Mouse (Mus musculus): Measurements from ENCODE around the gene Tbcd. TPM values are rescaled to one million over a fixed set of nuclear protein-coding genes. Genes with fewer than 3 reads are reported as not detected.

Gene Tbcd
- polyA plus RNA-seq, 1 experiment from 2014 or later = 58.4 TPM

- WGBS = 93% methylated on average over 2 of the region's 2 CpGs
- H3K36me3 ChIP-seq = peaks cover 52% of the 10 kb centered on the region
- no peaks in the 10 kb centered on the region for H3K27me3 ChIP-seq
Measured at GRCm38 (mm10) chr11:121481129-121481528, 29.4 kb downstream of the Tbcd start.

GRCm38 (mm10) chr11:121485882-121486281 is 34.1 kb downstream of the Tbcd start:
- peaks cover 21% of the 10 kb centered on the region for H3K36me3 ChIP-seq
- 92% methylated on average over 9 of the region's 9 CpGs for WGBS
- no peak overlapping the region for H3K4me3 ChIP-seq
- no peaks in the 10 kb centered on the region for H3K9me3 ChIP-seq
- peaks cover 4% of the 10 kb centered on the region; the same call in 1 of the 2 replicates for H3K4me1 ChIP-seq (replicated peaks)
- H3K27ac ChIP-seq (replicated peaks) = no peak overlapping the region
- no peak for ATAC-seq (ENCODE audit: low read depth)
- no peaks in the 10 kb centered on the region for H3K27me3 ChIP-seq
- H3K9ac ChIP-seq = no peak overlapping the region
- no peak overlapping the region for H3K4me2 ChIP-seq

More at GRCm38 (mm10) chr11:121481129-121481528, 29.4 kb downstream of the Tbcd start:
- ATAC-seq (ENCODE audit: low read depth) = no peak
- no peak overlapping the region for H3K4me2 ChIP-seq
- no peaks in the 10 kb centered on the region for H3K4me1 ChIP-seq (replicated peaks)
- no peak overlapping the region for H3K9ac ChIP-seq
- H3K9me3 ChIP-seq = no peaks in the 10 kb centered on the region
- no peak overlapping the region for H3K4me3 ChIP-seq
- no peak overlapping the region for H3K27ac ChIP-seq (replicated peaks)

- no peak for ATAC-seq (ENCODE audit: low read depth)
- peaks cover 4% of the 10 kb centered on the region; the same call in 1 of the 2 replicates for H3K4me1 ChIP-seq (replicated peaks)
- H3K4me2 ChIP-seq = no peak overlapping the region
- no peak overlapping the region for H3K9ac ChIP-seq
- no peaks in the 10 kb centered on the region for H3K27me3 ChIP-seq
- H3K9me3 ChIP-seq = no peaks in the 10 kb centered on the region
- H3K36me3 ChIP-seq = peaks cover 22% of the 10 kb centered on the region
- H3K4me3 ChIP-seq = no peak overlapping the region
- H3K27ac ChIP-seq (replicated peaks) = no peak overlapping the region
Measured at GRCm38 (mm10) chr11:121490651-121491050, 38.9 kb downstream of the Tbcd start.

- H3K9me3 ChIP-seq = no peaks in the 10 kb centered on the region
- no peaks in the 10 kb centered on the region for H3K27me3 ChIP-seq
- no peak overlapping the region for H3K9ac ChIP-seq
- H3K4me2 ChIP-seq = no peak overlapping the region
- ATAC-seq (ENCODE audit: low read depth) = no peak
- H3K36me3 ChIP-seq = peaks cover 78% of the 10 kb centered on the region
- H3K4me1 ChIP-seq (replicated peaks) = no peaks in the 10 kb centered on the region
- H3K4me3 ChIP-seq = no peak overlapping the region
- H3K27ac ChIP-seq (replicated peaks) = no peak overlapping the region
Measured at GRCm38 (mm10) chr11:121500595-121500994, 48.8 kb downstream of the Tbcd start.

GRCm38 (mm10) chr11:121501525-121501924 is 49.8 kb downstream of the Tbcd start:
- H3K9ac ChIP-seq = no peak overlapping the region
- no peaks in the 10 kb centered on the region for H3K4me1 ChIP-seq (replicated peaks)
- no peaks in the 10 kb centered on the region for H3K27me3 ChIP-seq
- H3K27ac ChIP-seq (replicated peaks) = no peak overlapping the region
- ATAC-seq (ENCODE audit: low read depth) = no peak
- no peaks in the 10 kb centered on the region for H3K9me3 ChIP-seq
- H3K4me2 ChIP-seq = no peak overlapping the region
- 90% methylated on average over 4 of the region's 4 CpGs for WGBS
- H3K4me3 ChIP-seq = no peak overlapping the region
- peaks cover 84% of the 10 kb centered on the region for H3K36me3 ChIP-seq

GRCm38 (mm10) chr11:121502000-121502860 is 50.5 kb downstream of the Tbcd start:
- no peak overlapping the region for H3K9ac ChIP-seq
- H3K9me3 ChIP-seq = no peaks in the 10 kb centered on the region
- no peaks in the 10 kb centered on the region for H3K4me1 ChIP-seq (replicated peaks)
- H3K27ac ChIP-seq (replicated peaks) = no peak overlapping the region
- ATAC-seq (ENCODE audit: low read depth) = no peak
- 80% methylated on average over 4 of the region's 4 CpGs for WGBS
- peaks cover 77% of the 10 kb centered on the region for H3K36me3 ChIP-seq
- H3K27me3 ChIP-seq = no peaks in the 10 kb centered on the region
- no peak overlapping the region for H3K4me3 ChIP-seq
- H3K4me2 ChIP-seq = no peak overlapping the region

GRCm38 (mm10) chr11:121508478-121508877 is 56.7 kb downstream of the Tbcd start:
- peaks cover 30% of the 10 kb centered on the region for H3K36me3 ChIP-seq
- no peak overlapping the region for H3K4me2 ChIP-seq
- no peak for ATAC-seq (ENCODE audit: low read depth)
- no peaks in the 10 kb centered on the region; the same call in 1 of the 2 replicates for H3K4me1 ChIP-seq (replicated peaks)
- H3K9ac ChIP-seq = no peak overlapping the region
- no peak overlapping the region for H3K27ac ChIP-seq (replicated peaks)
- WGBS = 89% methylated on average over 4 of the region's 4 CpGs
- no peaks in the 10 kb centered on the region for H3K9me3 ChIP-seq
- no peaks in the 10 kb centered on the region for H3K27me3 ChIP-seq
- H3K4me3 ChIP-seq = no peak overlapping the region

GRCm38 (mm10) chr11:121510512-121511246 is 58.9 kb downstream of the Tbcd start:
- Histone ChIP-seq H3K27ac (replicated peaks) (no peak overlapping the region), H3K4me1 (replicated peaks) (no peaks in the 10 kb centered on the region; the same call in 1 of the 2 replicates), H3K9ac (no peak overlapping the region), H3K4me2 (no peak overlapping the region), H3K27me3 (no peaks in the 10 kb centered on the region), H3K36me3 (peaks cover 8% of the 10 kb centered on the region), H3K9me3 (no peaks in the 10 kb centered on the region), H3K4me3 (no peak overlapping the region)
- 76% methylated on average over 9 of the region's 9 CpGs for WGBS
- no peak for ATAC-seq (ENCODE audit: low read depth)

GRCm38 (mm10) chr11:121512896-121513572 is 61.3 kb downstream of the Tbcd start:
- Histone ChIP-seq H3K36me3 (no peaks in the 10 kb centered on the region), H3K9me3 (no peaks in the 10 kb centered on the region), H3K4me1 (replicated peaks) (peaks cover 23% of the 10 kb centered on the region), H3K27ac (replicated peaks) (no peak overlapping the region), H3K27me3 (no peaks in the 10 kb centered on the region), H3K9ac (no peak overlapping the region), H3K4me2 (no peak overlapping the region), H3K4me3 (no peak overlapping the region)
- WGBS = 83% methylated on average over 8 of the region's 8 CpGs
- ATAC-seq (ENCODE audit: low read depth) = no peak

GRCm38 (mm10) chr11:121515996-121516395 is 64.2 kb downstream of the Tbcd start:
- Histone ChIP-seq H3K9ac (no peak overlapping the region), H3K4me1 (replicated peaks) (peaks cover 32% of the 10 kb centered on the region), H3K9me3 (no peaks in the 10 kb centered on the region), H3K27ac (replicated peaks) (no peak overlapping the region), H3K36me3 (no peaks in the 10 kb centered on the region), H3K27me3 (no peaks in the 10 kb centered on the region), H3K4me3 (no peak overlapping the region), H3K4me2 (no peak overlapping the region)
- WGBS = 81% methylated on average over 9 of the region's 9 CpGs
- ATAC-seq (ENCODE audit: low read depth) = no peak

- Histone ChIP-seq H3K36me3 (no peaks in the 10 kb centered on the region), H3K9me3 (no peaks in the 10 kb centered on the region), H3K4me1 (replicated peaks) (peaks cover 32% of the 10 kb centered on the region), H3K9ac (no peak overlapping the region), H3K4me3 (no peak overlapping the region), H3K4me2 (no peak overlapping the region), H3K27me3 (no peaks in the 10 kb centered on the region), H3K27ac (replicated peaks) (no peak overlapping the region)
- ATAC-seq (ENCODE audit: low read depth) = no peak
- 70% methylated on average over 3 of the region's 3 CpGs for WGBS
Measured at GRCm38 (mm10) chr11:121516906-121517305, 65.2 kb downstream of the Tbcd start.

Measured in neural tube, embryonic 13.5 days (tissue).